Mouse (Mus musculus): ENCODE measurements around the gene Rrp1.

DNA sequence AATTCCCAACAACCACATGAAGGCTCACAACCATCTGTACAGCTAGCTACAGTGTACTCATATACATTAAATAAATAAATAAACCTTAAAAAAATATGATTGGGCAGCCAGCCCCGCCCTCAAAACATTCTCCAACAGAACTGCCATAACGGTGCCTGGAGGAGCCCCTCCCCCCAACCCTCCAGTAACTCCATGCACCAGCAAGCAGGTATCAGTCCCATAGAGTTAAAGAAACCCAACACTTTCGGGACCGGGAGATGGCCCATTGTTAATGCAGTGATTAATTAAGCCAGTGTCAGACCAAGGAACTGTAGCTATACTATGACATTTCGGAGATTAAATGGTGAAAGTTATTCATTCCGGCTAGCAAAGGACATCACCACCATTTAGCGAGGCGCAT lies 992 bp downstream of the Rrp1 start:
- TF ChIP-seq POLR2A (IDR thresholded peaks at IDR 0.05; ENCODE audit: low read depth, low read length): no peak
- TF ChIP-seq CTCF (IDR thresholded peaks at IDR 0.05; ENCODE audit: borderline replicate concordance, insufficient read depth, low read length): no peak

All from embryonic fibroblast, embryonic 13.5 days (primary cell).